In genomic region chr11:121082857-121083500, GRCm38 (mm10) we compare ENCODE assay signal across 1 mouse cellular context.
TF ChIP-seq lines count a peak whose summit lies in the region.

No protein-coding gene starts in this region.

TF ChIP-seq in MEL, 35 proteins besides CTCF, POLR2A, EP300 and RAD21:
- TF ChIP-seq CHD2 (IDR thresholded peaks at IDR 0.05; ENCODE audit: low read length) (no peak), ZKSCAN1 (IDR thresholded peaks at IDR 0.05; ENCODE audit: low read depth, low read length) (no peak), ZNF384 (IDR thresholded peaks at IDR 0.05; ENCODE audit: low read depth, low read length) (no peak), UBTF (IDR thresholded peaks at IDR 0.05; ENCODE audit: borderline replicate concordance, insufficient read depth, low read depth, low read length) (no peak), MAX (IDR thresholded peaks at IDR 0.05; ENCODE audit: low read length) (no peak), MEF2A (IDR thresholded peaks at IDR 0.05; ENCODE audit: extremely low read depth, insufficient replicate concordance, low read depth, low read length, poor library complexity, severe bottlenecking) (no peak), E2F4 (IDR thresholded peaks at IDR 0.05; ENCODE audit: borderline replicate concordance, low read depth, low read length) (no peak), SIN3A (IDR thresholded peaks at IDR 0.05; ENCODE audit: low read length) (no peak), GATA1 (IDR thresholded peaks at IDR 0.05; ENCODE audit: low read depth, low read length) (no peak), ZC3H11A (IDR thresholded peaks at IDR 0.05; ENCODE audit: low read depth, low read length) (no peak)
